Mouse (Mus musculus) olfactory bulb, adult 2 months (tissue): ENCODE measurements around the gene Ms4a4a. TPM values are rescaled to one million over a fixed set of nuclear protein-coding genes. Genes with fewer than 3 reads are reported as not detected.
"Not testable (repeated sequence)": the region's sequence is repeated elsewhere in the genome, so short reads cannot be mapped to it uniquely, and the experiment has no call there.

Experiments used
- H3K27ac ChIP-seq: fragments of 200-500 bp; 2 replicates; pipeline ENCODE4 v1.5.1; 2012; ENCODE audit warnings: low read depth, low read length; ENCODE audit not compliant: insufficient read depth
- H3K4me1 ChIP-seq: fragments of 200-500 bp; 2 replicates; pipeline ENCODE4 v1.6.1; 2012; ENCODE audit warnings: low read length; ENCODE audit not compliant: control insufficient read depth, insufficient read depth
- H3K4me3 ChIP-seq: fragments of 200-500 bp; 2 replicates; pipeline ENCODE4 v1.5.1; 2012; ENCODE audit warnings: mild to moderate bottlenecking, low read depth, low read length, moderate library complexity; ENCODE audit not compliant: insufficient read depth
- CTCF ChIP-seq: fragments of 200-500 bp; IDR thresholded peaks from 2 replicates; pipeline ENCODE4 v1.5.1; 2012; ENCODE audit warnings: low read depth, mild to moderate bottlenecking, low read length, moderate library complexity; ENCODE audit not compliant: insufficient read depth
- POLR2A ChIP-seq: fragments of 200-500 bp; IDR thresholded peaks from 2 replicates; pipeline ENCODE4 v1.6.1; 2012; ENCODE audit warnings: mild to moderate bottlenecking, low read depth, low read length, moderate library complexity; ENCODE audit not compliant: insufficient read depth
- WGBS: fragments of 180-500 bp; shearing (Covaris S2); methylation state at CpG from one replicate; pipeline ENCODE4 v1.1.7; 2018; 5-methylcytosine and 5-hydroxymethylcytosine counted together
- polyA plus RNA-seq: library from polyadenylated mRNA; stranded (reverse); fragments of >200 nt; gene quantifications from 2 replicates; pipeline ENCODE4 v1.2.4, GENCODE M21; 2012; ENCODE audit warnings: low replicate concordance; ENCODE audit not compliant: missing spikeins, insufficient read depth, insufficient read length

Ms4a4a gene
- polyA plus RNA-seq, 1 experiment, result not detected

DNA sequence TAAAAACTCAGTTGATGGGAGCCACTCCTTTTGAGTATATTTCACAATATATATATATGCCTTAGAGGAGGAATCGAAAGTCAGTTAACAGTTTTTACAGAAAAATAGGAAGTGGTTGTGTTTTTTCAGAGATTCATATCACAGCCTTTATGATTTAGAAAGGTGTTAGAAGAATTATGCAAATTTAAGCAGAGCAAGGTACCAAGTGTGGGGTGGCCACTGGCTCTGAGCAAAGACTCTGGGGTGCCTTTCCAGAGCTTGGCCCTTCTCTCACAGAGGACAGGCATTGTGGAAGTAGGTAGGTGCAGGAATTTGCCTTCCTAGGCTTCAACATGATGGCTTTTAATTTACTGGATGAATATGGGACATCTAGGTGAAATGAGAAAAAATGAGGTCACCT lies 36.3 kb downstream of the Ms4a4a start:
- 87% methylated on average over 1 of the region's 1 CpGs for WGBS
- H3K4me1 ChIP-seq, result no peaks in the 10 kb centered on the region
- no peak for TF ChIP-seq CTCF
- no peak for TF ChIP-seq POLR2A
- H3K4me3 ChIP-seq, result no peak overlapping the region
- H3K27ac ChIP-seq, result no peak overlapping the region

- WGBS, result 97% methylated on average over 1 of the region's 1 CpGs
- Histone ChIP-seq H3K27ac (no peak overlapping the region), H3K4me1 (no peaks in the 10 kb centered on the region), H3K4me3 (no peak overlapping the region)
- TF ChIP-seq CTCF, result no peak
- TF ChIP-seq POLR2A, result no peak
Observed at GRCm38 (mm10) chr19:11414084-11414483, 38.8 kb downstream of the Ms4a4a start.

- TF ChIP-seq CTCF, result no peak
- TF ChIP-seq POLR2A, result no peak
- WGBS, result 74% methylated on average over 3 of the region's 3 CpGs
Observed at GRCm38 (mm10) chr19:11415581-11415980, 40.3 kb downstream of the Ms4a4a start.

DNA sequence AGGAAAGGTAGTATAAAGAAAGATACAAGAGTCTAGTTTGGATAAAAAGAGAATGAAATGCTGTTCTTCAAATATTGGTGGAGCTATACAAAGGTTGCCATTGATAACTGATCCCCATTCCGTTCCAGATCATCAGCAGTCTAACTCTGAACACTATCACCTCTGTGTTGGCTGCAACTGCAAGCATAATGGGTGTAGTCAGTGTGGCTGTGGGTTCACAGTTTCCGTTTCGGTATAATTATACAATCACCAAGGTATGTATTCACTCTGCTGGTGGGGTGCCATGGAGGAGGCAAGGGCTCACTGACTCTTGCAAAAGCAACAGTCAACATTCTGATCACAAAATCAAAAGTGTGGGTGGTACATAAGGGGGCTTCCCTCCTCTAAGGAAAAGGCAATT lies 43.5 kb downstream of the Ms4a4a start:
- 43% methylated on average over 3 of the region's 3 CpGs for WGBS
- H3K27ac ChIP-seq, H3K4me3 ChIP-seq, H3K4me1 ChIP-seq: not testable (repeated sequence)

More at GRCm38 (mm10) chr19:11415581-11415980, 40.3 kb downstream of the Ms4a4a start:
- Histone ChIP-seq H3K4me1 (no peaks in the 10 kb centered on the region), H3K4me3 (no peak overlapping the region), H3K27ac (no peak overlapping the region)

DNA sequence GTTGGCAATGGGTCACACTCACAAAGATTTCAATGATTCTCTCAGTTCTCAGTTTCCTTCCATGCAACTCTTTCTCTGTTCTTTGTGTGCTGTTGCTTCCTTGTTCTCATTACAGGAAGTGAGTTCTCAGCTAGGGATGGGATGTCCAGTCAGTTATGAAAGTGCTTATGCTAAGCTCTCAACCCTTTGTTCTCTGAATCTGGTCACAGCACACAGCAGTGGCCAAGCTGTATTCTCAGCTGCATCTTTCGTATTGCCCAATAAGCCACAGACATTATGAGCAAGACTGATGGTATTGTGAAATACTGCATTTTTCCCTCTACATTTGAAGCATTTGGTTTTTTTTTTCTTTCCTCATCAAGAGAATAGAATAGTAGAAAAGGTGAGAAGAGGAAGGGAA lies 55.9 kb downstream of the Ms4a4a start:
- not testable (repeated sequence) for H3K4me3 ChIP-seq, H3K4me1 ChIP-seq, H3K27ac ChIP-seq
- 83% methylated on average over 1 of the region's 1 CpGs for WGBS

GRCm38 (mm10) chr19:11435058-11435834 lies 59.9 kb downstream of the Ms4a4a start:
- H3K4me3 ChIP-seq, result no peak overlapping the region
- TF ChIP-seq CTCF (no peak), POLR2A (no peak)
- H3K4me1 ChIP-seq, result no peaks in the 10 kb centered on the region
- H3K27ac ChIP-seq, result no peak overlapping the region
- WGBS, result 84% methylated on average over 4 of the region's 4 CpGs

Other genes with a start within 250 kb of the Ms4a4a start
- gene 1700017D01Rik, start 244.6 kb upstream of the Ms4a4a start, polyA plus RNA-seq, result not detected in 2 replicates
- gene 1700025F22Rik, start 210.2 kb upstream of the Ms4a4a start, polyA plus RNA-seq, result not detected in 2 replicates
- not detected in 2 replicates for gene Ms4a13, start 178.8 kb upstream of the Ms4a4a start, polyA plus RNA-seq
- gene Ms4a12, start 143.1 kb upstream of the Ms4a4a start, polyA plus RNA-seq, result not detected in 2 replicates
- not detected in 2 replicates for gene Ms4a1, start 109.3 kb upstream of the Ms4a4a start, polyA plus RNA-seq
- gene Ms4a5, start 91.7 kb upstream of the Ms4a4a start, polyA plus RNA-seq, result not detected in 2 replicates
- gene Ms4a14, start 61.1 kb upstream of the Ms4a4a start, polyA plus RNA-seq, result not detected in 2 replicates
- gene Ms4a7, start 39.4 kb upstream of the Ms4a4a start, polyA plus RNA-seq, result not detected in 2 replicates
- gene Ms4a4c, start 29.2 kb downstream of the Ms4a4a start, polyA plus RNA-seq, result not detected in 2 replicates
- gene Ms4a4b, start 68.0 kb downstream of the Ms4a4a start, polyA plus RNA-seq, result not detected in 2 replicates
- not detected in 2 replicates for gene Ms4a6c, start 93.8 kb downstream of the Ms4a4a start, polyA plus RNA-seq
- not detected in 2 replicates for gene Gm8369, start 110.4 kb downstream of the Ms4a4a start, polyA plus RNA-seq
- gene Ms4a6b, start 141.0 kb downstream of the Ms4a4a start, polyA plus RNA-seq, result not detected in 2 replicates
- not detected in 2 replicates for gene Ms4a4d, start 161.3 kb downstream of the Ms4a4a start, polyA plus RNA-seq
- gene Ms4a6d, start 229.3 kb downstream of the Ms4a4a start, polyA plus RNA-seq, result not detected in 2 replicates
- gene Ms4a2, start 248.2 kb downstream of the Ms4a4a start, polyA plus RNA-seq, result not detected in 2 replicates